Mouse (Mus musculus): ENCODE results near the gene Rbbp9. TPM values are rescaled to one million over a fixed set of nuclear protein-coding genes. Genes with fewer than 3 reads are reported as not detected.

Gene Rbbp9
- polyA plus RNA-seq, 1 experiment from 2014 or later, result 54.0 TPM

DNA sequence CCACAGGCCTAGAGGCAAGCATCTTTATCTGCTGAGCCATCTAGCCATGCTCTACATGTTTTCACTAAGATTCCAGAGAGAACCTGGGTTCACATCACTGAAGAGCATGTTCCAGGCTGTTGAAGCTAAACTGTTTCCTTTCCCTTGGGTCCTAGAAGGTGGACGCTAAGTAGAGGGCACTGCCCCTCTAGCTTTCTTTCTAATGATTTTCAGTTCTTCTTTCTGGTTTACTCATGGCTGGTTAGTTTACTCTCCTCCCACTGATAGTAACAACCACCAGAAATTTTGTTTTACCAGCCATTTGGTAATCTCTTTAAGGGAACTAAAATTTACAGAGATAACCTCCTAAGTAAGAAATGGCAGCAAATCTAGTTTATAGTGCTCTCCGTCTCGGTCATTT lies 3.2 kb upstream of the Rbbp9 start:
- Histone ChIP-seq H3K9me3 (replicated peaks; ENCODE audit: control insufficient read depth, low read length) (no peaks in the 10 kb centered on the region), H3K27me3 (ENCODE audit: control insufficient read depth, insufficient read depth, low read length) (no peaks in the 10 kb centered on the region), H3K4me1 (ENCODE audit: control insufficient read depth, insufficient read depth, low read length) (peaks cover 15% of the 10 kb centered on the region), H3K9ac (ENCODE audit: low read length) (no peak overlapping the region), H3K27ac (ENCODE audit: low read length) (no peak overlapping the region), H3K36me3 (ENCODE audit: control insufficient read depth, insufficient read depth) (no peaks in the 10 kb centered on the region), H3K4me2 (ENCODE audit: low read depth, low read length) (no peak overlapping the region), H3K4me3 (ENCODE audit: low read length) (no peak overlapping the region)
- 91% methylated on average over 3 of the region's 3 CpGs for WGBS
- ATAC-seq (replicated peaks; ENCODE audit: extremely low read depth, insufficient read depth, low FRiP score), result no peak

DNA sequence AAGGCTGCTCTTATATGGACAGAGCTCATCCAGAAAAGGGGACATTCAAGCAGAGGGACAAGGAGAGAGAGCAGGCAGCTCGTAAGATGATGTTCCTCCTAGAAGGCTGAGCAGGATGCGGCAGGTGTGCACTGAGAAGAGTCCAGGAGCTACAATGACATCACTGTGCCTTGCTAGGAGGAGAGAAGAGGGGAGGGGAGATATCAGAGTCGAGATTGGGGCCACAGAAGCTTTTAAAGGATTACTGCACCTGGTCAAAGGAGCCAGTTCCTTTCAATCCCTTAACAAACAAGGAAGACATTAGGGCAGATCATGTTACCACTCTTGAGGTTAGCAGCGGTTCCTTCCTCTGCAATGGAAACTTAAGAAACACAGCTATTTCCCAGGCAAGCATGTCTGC lies 3.1 kb downstream of the Rbbp9 start:
- no peak for ATAC-seq (replicated peaks; ENCODE audit: extremely low read depth, insufficient read depth, low FRiP score)
- H3K4me1 ChIP-seq (ENCODE audit: control insufficient read depth, insufficient read depth, low read length), result peaks cover 37% of the 10 kb centered on the region
- WGBS, result 79% methylated on average over 4 of the region's 4 CpGs
- H3K27ac ChIP-seq (ENCODE audit: low read length), result no peak overlapping the region
- H3K36me3 ChIP-seq (ENCODE audit: control insufficient read depth, insufficient read depth), result peaks cover 7% of the 10 kb centered on the region
- H3K4me2 ChIP-seq (ENCODE audit: low read depth, low read length), result no peak overlapping the region
- no peaks in the 10 kb centered on the region for H3K9me3 ChIP-seq (replicated peaks; ENCODE audit: control insufficient read depth, low read length)
- no peak overlapping the region for H3K9ac ChIP-seq (ENCODE audit: low read length)
- H3K27me3 ChIP-seq (ENCODE audit: control insufficient read depth, insufficient read depth, low read length), result no peaks in the 10 kb centered on the region
- H3K4me3 ChIP-seq (ENCODE audit: low read length), result no peak overlapping the region

DNA sequence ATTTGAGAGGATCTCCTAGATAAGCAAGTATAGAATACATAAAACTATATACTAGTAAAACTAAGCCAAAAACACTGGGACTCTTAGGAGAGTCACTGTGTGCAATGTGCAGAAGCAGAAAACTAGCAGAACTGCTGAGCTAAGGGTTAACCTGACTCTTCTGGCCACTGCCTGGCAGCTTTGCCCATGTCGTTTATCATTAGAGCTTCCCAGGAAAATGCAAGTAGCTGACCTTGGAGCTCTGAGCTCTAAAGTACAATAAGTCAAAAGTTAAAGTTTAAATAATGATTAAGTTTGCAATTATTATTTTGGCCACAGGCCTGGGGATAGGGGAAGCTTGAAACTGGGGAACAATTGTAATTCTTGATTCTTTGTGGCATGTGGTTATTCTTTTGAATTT lies 5.2 kb downstream of the Rbbp9 start:
- ATAC-seq (replicated peaks; ENCODE audit: extremely low read depth, insufficient read depth, low FRiP score), result no peak
- peaks cover 12% of the 10 kb centered on the region for H3K36me3 ChIP-seq (ENCODE audit: control insufficient read depth, insufficient read depth)
- H3K9ac ChIP-seq (ENCODE audit: low read length), result no peak overlapping the region
- no peaks in the 10 kb centered on the region for H3K27me3 ChIP-seq (ENCODE audit: control insufficient read depth, insufficient read depth, low read length)
- H3K9me3 ChIP-seq (replicated peaks; ENCODE audit: control insufficient read depth, low read length), result no peaks in the 10 kb centered on the region
- H3K4me1 ChIP-seq (ENCODE audit: control insufficient read depth, insufficient read depth, low read length), result peaks cover 37% of the 10 kb centered on the region
- H3K4me2 ChIP-seq (ENCODE audit: low read depth, low read length), result 0 out of 2 replicates have a peak overlapping the region, but pooled peaks have one; percentile 6
- no peak overlapping the region for H3K4me3 ChIP-seq (ENCODE audit: low read length)
- WGBS, result 15% methylated on average over 1 of the region's 1 CpGs
- H3K27ac ChIP-seq (ENCODE audit: low read length), result peak overlapping the region; percentile 93

DNA sequence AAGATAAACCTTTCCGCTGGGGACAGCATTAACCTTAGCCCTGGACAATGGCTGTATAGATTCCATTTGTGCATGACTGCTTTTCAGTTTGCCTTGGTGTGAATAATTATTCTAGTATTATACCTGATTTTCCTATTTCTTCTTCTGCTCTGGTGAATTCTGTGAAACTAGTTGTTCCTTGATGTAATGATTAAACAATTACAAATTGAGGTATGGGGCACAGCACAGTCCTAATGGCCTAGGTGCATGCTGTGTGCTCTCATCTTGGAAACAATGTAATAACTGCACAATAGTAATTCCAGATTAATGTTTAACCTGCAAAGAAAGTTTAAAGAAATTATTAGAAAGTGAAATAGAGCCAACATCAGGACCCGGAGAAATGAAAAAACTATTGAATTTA lies 5.6 kb downstream of the Rbbp9 start:
- ATAC-seq (replicated peaks; ENCODE audit: extremely low read depth, insufficient read depth, low FRiP score), result no peak
- H3K9me3 ChIP-seq (replicated peaks; ENCODE audit: control insufficient read depth, low read length), result no peaks in the 10 kb centered on the region
- no peaks in the 10 kb centered on the region for H3K27me3 ChIP-seq (ENCODE audit: control insufficient read depth, insufficient read depth, low read length)
- peaks cover 36% of the 10 kb centered on the region for H3K4me1 ChIP-seq (ENCODE audit: control insufficient read depth, insufficient read depth, low read length)
- H3K4me3 ChIP-seq (ENCODE audit: low read length), result no peak overlapping the region
- no peak overlapping the region for H3K9ac ChIP-seq (ENCODE audit: low read length)
- peak overlapping the region; percentile 93 for H3K27ac ChIP-seq (ENCODE audit: low read length)
- peak overlapping the region; percentile 36; the same call in 1 of the 2 replicates for H3K4me2 ChIP-seq (ENCODE audit: low read depth, low read length)
- H3K36me3 ChIP-seq (ENCODE audit: control insufficient read depth, insufficient read depth), result peaks cover 12% of the 10 kb centered on the region
- 68% methylated on average over 2 of the region's 2 CpGs for WGBS

DNA sequence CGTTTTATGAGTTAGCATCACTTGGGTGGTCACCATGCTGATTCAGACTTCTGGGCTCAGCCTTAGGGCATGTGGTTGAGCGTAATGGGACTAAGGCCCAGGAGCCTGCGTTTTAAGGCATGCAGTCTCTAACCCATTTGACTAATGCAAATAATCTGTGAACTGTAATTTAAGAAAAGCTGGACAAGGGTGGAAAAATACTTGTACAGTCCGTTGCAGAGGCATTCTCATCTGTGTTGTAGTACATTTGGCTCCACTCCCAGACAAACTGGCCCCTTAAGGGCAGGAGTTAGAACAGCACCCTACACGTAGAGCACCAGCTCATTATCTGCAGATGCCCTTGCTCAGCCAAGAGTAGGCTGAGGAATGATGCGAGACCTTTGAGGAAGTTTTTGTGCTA lies 6.0 kb downstream of the Rbbp9 start:
- H3K36me3 ChIP-seq (ENCODE audit: control insufficient read depth, insufficient read depth), result peaks cover 16% of the 10 kb centered on the region
- H3K27ac ChIP-seq (ENCODE audit: low read length), result peak overlapping the region; percentile 93
- H3K27me3 ChIP-seq (ENCODE audit: control insufficient read depth, insufficient read depth, low read length), result no peaks in the 10 kb centered on the region
- peak; percentile 94 for ATAC-seq (replicated peaks; ENCODE audit: extremely low read depth, insufficient read depth, low FRiP score)
- WGBS, result 44% methylated on average over 6 of the region's 6 CpGs
- no peak overlapping the region for H3K9ac ChIP-seq (ENCODE audit: low read length)
- no peak overlapping the region for H3K4me3 ChIP-seq (ENCODE audit: low read length)
- H3K9me3 ChIP-seq (replicated peaks; ENCODE audit: control insufficient read depth, low read length), result no peaks in the 10 kb centered on the region
- H3K4me1 ChIP-seq (ENCODE audit: control insufficient read depth, insufficient read depth, low read length), result peaks cover 33% of the 10 kb centered on the region
- H3K4me2 ChIP-seq (ENCODE audit: low read depth, low read length), result peak overlapping the region; percentile 36; the same call in 1 of the 2 replicates

DNA sequence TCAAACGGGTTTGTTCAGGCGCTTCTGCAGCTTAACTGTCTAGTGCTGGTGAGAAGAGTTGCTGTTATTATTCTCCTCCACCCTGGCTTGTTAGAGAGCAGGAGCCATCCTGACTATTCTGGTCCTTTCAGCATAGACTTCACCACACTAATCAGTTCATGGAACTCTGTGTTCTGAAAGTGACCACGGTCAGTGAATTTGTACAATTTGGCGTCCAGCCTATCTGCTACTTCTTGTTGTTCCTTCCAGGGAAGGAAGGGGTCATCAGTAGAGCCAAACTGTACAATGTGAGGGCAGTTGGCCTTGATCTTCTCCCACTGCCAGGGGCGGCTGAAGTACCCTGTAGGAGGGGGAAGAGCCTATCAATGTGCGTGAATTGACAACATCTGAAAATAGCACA lies 7.0 kb downstream of the Rbbp9 start:
- H3K27me3 ChIP-seq (ENCODE audit: control insufficient read depth, insufficient read depth, low read length), result no peaks in the 10 kb centered on the region
- no peak overlapping the region for H3K4me3 ChIP-seq (ENCODE audit: low read length)
- H3K9me3 ChIP-seq (replicated peaks; ENCODE audit: control insufficient read depth, low read length), result no peaks in the 10 kb centered on the region
- H3K4me2 ChIP-seq (ENCODE audit: low read depth, low read length), result no peak overlapping the region
- H3K4me1 ChIP-seq (ENCODE audit: control insufficient read depth, insufficient read depth, low read length), result peaks cover 33% of the 10 kb centered on the region
- WGBS, result 62% methylated on average over 6 of the region's 6 CpGs
- peak; percentile 24 for ATAC-seq (replicated peaks; ENCODE audit: extremely low read depth, insufficient read depth, low FRiP score)
- no peak overlapping the region for H3K9ac ChIP-seq (ENCODE audit: low read length)
- H3K36me3 ChIP-seq (ENCODE audit: control insufficient read depth, insufficient read depth), result peaks cover 26% of the 10 kb centered on the region
- peak overlapping the region; percentile 93 for H3K27ac ChIP-seq (ENCODE audit: low read length)

DNA sequence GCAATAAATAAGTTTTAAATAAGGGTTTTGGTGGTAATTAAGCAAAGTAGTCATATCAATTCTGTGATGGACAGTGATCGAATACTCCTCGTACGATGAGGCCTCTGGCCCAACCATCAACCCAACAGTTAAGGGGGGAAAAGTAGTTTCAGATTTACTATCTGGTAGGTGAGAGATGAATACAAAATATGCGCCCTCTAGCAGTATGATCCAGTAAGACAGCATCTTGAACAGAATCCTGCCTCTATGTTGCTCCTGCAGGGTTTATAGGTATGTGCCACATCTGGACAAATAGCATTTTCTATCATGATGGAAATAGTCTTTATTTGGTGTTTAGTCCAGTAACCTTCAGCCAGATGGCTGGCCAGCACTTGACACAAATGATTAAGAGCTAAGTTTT lies 9.4 kb downstream of the Rbbp9 start:
- Histone ChIP-seq H3K36me3 (ENCODE audit: control insufficient read depth, insufficient read depth) (peaks cover 43% of the 10 kb centered on the region), H3K9me3 (replicated peaks; ENCODE audit: control insufficient read depth, low read length) (no peaks in the 10 kb centered on the region), H3K4me1 (ENCODE audit: control insufficient read depth, insufficient read depth, low read length) (peaks cover 26% of the 10 kb centered on the region), H3K27me3 (ENCODE audit: control insufficient read depth, insufficient read depth, low read length) (no peaks in the 10 kb centered on the region), H3K9ac (ENCODE audit: low read length) (no peak overlapping the region), H3K27ac (ENCODE audit: low read length) (no peak overlapping the region), H3K4me3 (ENCODE audit: low read length) (no peak overlapping the region), H3K4me2 (ENCODE audit: low read depth, low read length) (no peak overlapping the region)
- ATAC-seq (replicated peaks; ENCODE audit: extremely low read depth, insufficient read depth, low FRiP score), result no peak
- WGBS, result 83% methylated on average over 4 of the region's 4 CpGs

DNA sequence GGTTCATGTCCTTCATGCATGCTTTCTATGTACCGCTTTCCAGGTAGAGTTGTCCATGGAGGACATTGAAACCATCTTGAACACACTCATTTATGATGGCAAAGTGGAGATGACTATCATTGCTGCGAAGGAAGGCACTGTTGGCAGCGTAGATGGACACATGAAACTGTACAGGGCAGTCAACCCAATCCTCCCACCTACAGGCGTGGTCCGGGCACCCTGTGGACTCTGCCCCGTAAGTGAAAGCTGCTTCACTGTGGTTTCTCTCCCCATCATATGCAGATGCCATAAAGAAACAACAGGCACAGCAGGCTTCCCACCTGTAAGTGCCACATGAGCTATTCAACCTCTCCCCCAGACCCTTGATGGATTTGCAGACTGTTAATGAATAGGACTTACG lies 13.5 kb downstream of the Rbbp9 start:
- no peak for ATAC-seq (replicated peaks; ENCODE audit: extremely low read depth, insufficient read depth, low FRiP score)
- no peak overlapping the region for H3K9ac ChIP-seq (ENCODE audit: low read length)
- H3K36me3 ChIP-seq (ENCODE audit: control insufficient read depth, insufficient read depth), result peaks cover 76% of the 10 kb centered on the region
- whole genome bisulfite sequencing, result 94% methylated on average over 7 of the region's 7 CpGs
- H3K27me3 ChIP-seq (ENCODE audit: control insufficient read depth, insufficient read depth, low read length), result no peaks in the 10 kb centered on the region
- no peak overlapping the region for H3K27ac ChIP-seq (ENCODE audit: low read length)
- H3K4me3 ChIP-seq (ENCODE audit: low read length), result no peak overlapping the region
- H3K9me3 ChIP-seq (replicated peaks; ENCODE audit: control insufficient read depth, low read length), result peaks cover 6% of the 10 kb centered on the region; the same call in 1 of the 2 replicates
- H3K4me2 ChIP-seq (ENCODE audit: low read depth, low read length), result no peak overlapping the region
- no peaks in the 10 kb centered on the region for H3K4me1 ChIP-seq (ENCODE audit: control insufficient read depth, insufficient read depth, low read length)

DNA sequence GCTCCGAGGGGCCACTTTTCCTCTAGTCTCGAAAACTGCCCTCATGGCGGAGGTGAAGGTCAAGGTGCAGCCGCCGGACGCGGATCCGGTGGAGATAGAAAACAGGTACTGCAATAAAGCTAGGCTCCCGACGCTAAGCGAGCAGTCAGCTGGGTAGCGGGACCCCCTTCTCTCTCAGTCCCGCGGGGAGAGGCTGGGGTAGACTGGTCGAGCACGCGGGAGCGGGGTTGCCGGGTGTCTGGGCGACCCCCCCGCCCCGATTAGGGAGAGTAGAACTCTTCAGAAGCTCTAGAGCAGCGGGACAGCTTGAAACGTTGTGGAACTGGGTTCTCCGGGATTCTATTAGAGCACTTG lies 22.9 kb downstream of the Rbbp9 start:
- H3K4me2 ChIP-seq (ENCODE audit: low read depth, low read length), result peak overlapping the region; percentile 97
- H3K27ac ChIP-seq (ENCODE audit: low read length), result peak overlapping the region; percentile 92
- peaks cover 11% of the 10 kb centered on the region for H3K36me3 ChIP-seq (ENCODE audit: control insufficient read depth, insufficient read depth)
- under 1% methylated on average over 25 of the region's 25 CpGs for WGBS
- peak overlapping the region; percentile 98 for H3K4me3 ChIP-seq (ENCODE audit: low read length)
- no peaks in the 10 kb centered on the region for H3K9me3 ChIP-seq (replicated peaks; ENCODE audit: control insufficient read depth, low read length)
- peak overlapping the region; percentile 96 for H3K9ac ChIP-seq (ENCODE audit: low read length)
- peaks cover 13% of the 10 kb centered on the region for H3K4me1 ChIP-seq (ENCODE audit: control insufficient read depth, insufficient read depth, low read length)
- no peaks in the 10 kb centered on the region for H3K27me3 ChIP-seq (ENCODE audit: control insufficient read depth, insufficient read depth, low read length)
- ATAC-seq (replicated peaks; ENCODE audit: extremely low read depth, insufficient read depth, low FRiP score), result peak; percentile 29
